Mouse (Mus musculus): Measurements from ENCODE around the gene Odc1.

GRCm38 (mm10) chr12:17530825-17531224 lies 13.8 kb upstream of the Odc1 start:
- TF ChIP-seq CTCF (IDR thresholded peaks at IDR 0.05; ENCODE audit: insufficient read depth, low read depth, low read length) (no peak), POLR2A (IDR thresholded peaks at IDR 0.05; ENCODE audit: insufficient read depth, low read depth, low read length) (no peak)

Data from olfactory bulb, adult 2 months (tissue).